Mouse (Mus musculus) midbrain, embryonic 15.5 days (tissue): ENCODE results near the gene Lpin3. TPM values are rescaled to one million over a fixed set of nuclear protein-coding genes. Genes with fewer than 3 reads are reported as not detected.

Source experiments
- ATAC-seq: fragments of 200-750 bp; cut with Nextera tagmentation; replicated peaks from 2 replicates; pipeline ENCODE4 v1.8.0; 2017; ENCODE audit warnings: moderate TSS enrichment
- H3K27ac ChIP-seq: fragments of 300-500 bp; sonication (generic); 2 replicates; pipeline ENCODE4 v1.5.1; 2015; ENCODE audit warnings: mild to moderate bottlenecking, inconsistent platforms
- H3K27me3 ChIP-seq: fragments of 300-500 bp; sonication (generic); replicated peaks from 2 replicates; pipeline ENCODE4 v1.6.1; 2015; ENCODE audit warnings: inconsistent platforms
- H3K36me3 ChIP-seq: fragments of 300-500 bp; sonication (generic); replicated peaks from 2 replicates; pipeline ENCODE4 v1.6.1; 2015; ENCODE audit warnings: inconsistent platforms
- H3K4me1 ChIP-seq: fragments of 300-500 bp; sonication (generic); 2 replicates; pipeline ENCODE4 v1.6.1; 2015; ENCODE audit warnings: inconsistent platforms
- H3K4me2 ChIP-seq: fragments of 300-500 bp; sonication (generic); 2 replicates; pipeline ENCODE4 v1.6.1; 2015; ENCODE audit warnings: inconsistent platforms, mild to moderate bottlenecking, moderate library complexity
- H3K4me3 ChIP-seq: fragments of 300-500 bp; sonication (generic); 2 replicates; pipeline ENCODE4 v1.5.1; 2015; ENCODE audit warnings: mild to moderate bottlenecking, inconsistent platforms
- H3K9ac ChIP-seq: fragments of 300-500 bp; sonication (generic); 2 replicates; pipeline ENCODE4 v1.6.1; 2015; ENCODE audit warnings: mild to moderate bottlenecking, inconsistent platforms
- H3K9me3 ChIP-seq: fragments of 300-500 bp; sonication (generic); 2 replicates; pipeline ENCODE4 v1.6.1; 2016; ENCODE audit warnings: inconsistent platforms
- WGBS: fragments of 180-500 bp; shearing (Covaris S2); methylation state at CpG from one replicate; pipeline ENCODE4 v1.1.7; 2015; ENCODE audit warnings: mixed read lengths; 5-methylcytosine and 5-hydroxymethylcytosine counted together
- polyA plus RNA-seq: library from polyadenylated mRNA; unstranded; fragments of >200 nt; fragmentation: Nextera tagmentation; extraction: Ambion mirVana; gene quantifications from 2 replicates; pipeline ENCODE4 v1.2.1, GENCODE M21; 2015

The Lpin3 gene
- polyA plus RNA-seq, 1 experiment from 2014 or later = 0.59 TPM

- no peak overlapping the region for H3K9ac ChIP-seq
- no peak overlapping the region for H3K4me3 ChIP-seq
- H3K36me3 ChIP-seq = no peaks in the 10 kb centered on the region
- ATAC-seq = no peak
- no peak overlapping the region for H3K4me2 ChIP-seq
- no peaks in the 10 kb centered on the region for H3K9me3 ChIP-seq
- WGBS = 85% methylated on average over 3 of the region's 3 CpGs
- peaks cover 3% of the 10 kb centered on the region for H3K4me1 ChIP-seq
- H3K27me3 ChIP-seq = peaks cover 19% of the 10 kb centered on the region
- no peak overlapping the region for H3K27ac ChIP-seq
Observed at GRCm38 (mm10) chr2:160917313-160917712, 36.8 kb downstream of the Lpin3 start.

GRCm38 (mm10) chr2:160918154-160918929 is 37.9 kb downstream of the Lpin3 start:
- WGBS = 42% methylated on average over 8 of the region's 8 CpGs
- H3K36me3 ChIP-seq = no peaks in the 10 kb centered on the region
- H3K27me3 ChIP-seq = peaks cover 9% of the 10 kb centered on the region; the same call in 1 of the 2 replicates
- no peak overlapping the region for H3K4me2 ChIP-seq
- no peak overlapping the region for H3K9ac ChIP-seq
- no peaks in the 10 kb centered on the region for H3K9me3 ChIP-seq
- no peak overlapping the region for H3K4me3 ChIP-seq
- no peak; the same call in 1 of the 2 replicates for ATAC-seq
- H3K27ac ChIP-seq = no peak overlapping the region
- H3K4me1 ChIP-seq = no peaks in the 10 kb centered on the region

GRCm38 (mm10) chr2:160918930-160919215 is 38.4 kb downstream of the Lpin3 start:
- H3K9me3 ChIP-seq = no peaks in the 10 kb centered on the region
- no peak overlapping the region for H3K27ac ChIP-seq
- 0 out of 2 replicates have a peak, but pooled peaks have one; percentile 14 for ATAC-seq
- WGBS = 74% methylated on average over 2 of the region's 2 CpGs
- H3K4me3 ChIP-seq = no peak overlapping the region
- peaks cover 9% of the 10 kb centered on the region; the same call in 1 of the 2 replicates for H3K27me3 ChIP-seq
- no peak overlapping the region for H3K9ac ChIP-seq
- no peak overlapping the region for H3K4me2 ChIP-seq
- no peaks in the 10 kb centered on the region for H3K36me3 ChIP-seq
- H3K4me1 ChIP-seq = no peaks in the 10 kb centered on the region

GRCm38 (mm10) chr2:160921285-160921684 is 40.8 kb downstream of the Lpin3 start:
- Histone ChIP-seq H3K27me3 (no peaks in the 10 kb centered on the region), H3K4me1 (no peaks in the 10 kb centered on the region), H3K9ac (no peak overlapping the region), H3K4me3 (no peak overlapping the region), H3K36me3 (no peaks in the 10 kb centered on the region), H3K27ac (no peak overlapping the region), H3K9me3 (no peaks in the 10 kb centered on the region), H3K4me2 (no peak overlapping the region)
- no peak for ATAC-seq
- 90% methylated on average over 3 of the region's 7 CpGs for WGBS

- ATAC-seq = no peak
- H3K9ac ChIP-seq = no peak overlapping the region
- WGBS = 63% methylated on average over 9 of the region's 9 CpGs
- H3K27me3 ChIP-seq = no peaks in the 10 kb centered on the region
- no peak overlapping the region for H3K4me2 ChIP-seq
- no peaks in the 10 kb centered on the region for H3K36me3 ChIP-seq
- no peaks in the 10 kb centered on the region for H3K4me1 ChIP-seq
- no peak overlapping the region for H3K27ac ChIP-seq
- H3K9me3 ChIP-seq = no peaks in the 10 kb centered on the region
- H3K4me3 ChIP-seq = no peak overlapping the region
Observed at GRCm38 (mm10) chr2:160925203-160925602, 44.7 kb downstream of the Lpin3 start.

GRCm38 (mm10) chr2:160931378-160931777 is 50.9 kb downstream of the Lpin3 start:
- no peaks in the 10 kb centered on the region for H3K4me1 ChIP-seq
- no peak overlapping the region for H3K4me2 ChIP-seq
- no peak for ATAC-seq
- no peaks in the 10 kb centered on the region for H3K36me3 ChIP-seq
- H3K27me3 ChIP-seq = no peaks in the 10 kb centered on the region
- H3K9ac ChIP-seq = no peak overlapping the region
- no peak overlapping the region for H3K4me3 ChIP-seq
- no peaks in the 10 kb centered on the region for H3K9me3 ChIP-seq
- no peak overlapping the region for H3K27ac ChIP-seq
- WGBS = 94% methylated on average over 5 of the region's 5 CpGs

- no peak for ATAC-seq
- Histone ChIP-seq H3K4me1 (no peaks in the 10 kb centered on the region), H3K36me3 (no peaks in the 10 kb centered on the region), H3K4me2 (no peak overlapping the region), H3K27ac (no peak overlapping the region), H3K4me3 (no peak overlapping the region), H3K9me3 (no peaks in the 10 kb centered on the region), H3K27me3 (no peaks in the 10 kb centered on the region), H3K9ac (no peak overlapping the region)
- WGBS = 83% methylated on average over 8 of the region's 8 CpGs
Observed at GRCm38 (mm10) chr2:160932325-160932724, 51.9 kb downstream of the Lpin3 start.

- Histone ChIP-seq H3K36me3 (no peaks in the 10 kb centered on the region), H3K9ac (no peak overlapping the region), H3K9me3 (no peaks in the 10 kb centered on the region), H3K4me2 (no peak overlapping the region), H3K27ac (no peak overlapping the region), H3K4me1 (no peaks in the 10 kb centered on the region), H3K27me3 (no peaks in the 10 kb centered on the region), H3K4me3 (no peak overlapping the region)
- WGBS = 90% methylated on average over 3 of the region's 3 CpGs
- no peak for ATAC-seq
Observed at GRCm38 (mm10) chr2:160932981-160933380, 52.5 kb downstream of the Lpin3 start.

- H3K4me3 ChIP-seq = no peak overlapping the region
- H3K4me2 ChIP-seq = no peak overlapping the region
- H3K27ac ChIP-seq = no peak overlapping the region
- no peaks in the 10 kb centered on the region for H3K9me3 ChIP-seq
- no peaks in the 10 kb centered on the region for H3K27me3 ChIP-seq
- H3K36me3 ChIP-seq = no peaks in the 10 kb centered on the region
- no peak for ATAC-seq
- no peaks in the 10 kb centered on the region for H3K4me1 ChIP-seq
- no peak overlapping the region for H3K9ac ChIP-seq
- WGBS = 71% methylated on average over 5 of the region's 5 CpGs
Observed at GRCm38 (mm10) chr2:160933890-160934289, 53.4 kb downstream of the Lpin3 start.

GRCm38 (mm10) chr2:160934451-160934850 is 54.0 kb downstream of the Lpin3 start:
- ATAC-seq = no peak
- H3K4me2 ChIP-seq = no peak overlapping the region
- H3K27ac ChIP-seq = no peak overlapping the region
- H3K9ac ChIP-seq = no peak overlapping the region
- H3K4me1 ChIP-seq = no peaks in the 10 kb centered on the region
- H3K4me3 ChIP-seq = no peak overlapping the region
- no peaks in the 10 kb centered on the region for H3K36me3 ChIP-seq
- no peaks in the 10 kb centered on the region for H3K9me3 ChIP-seq
- no peaks in the 10 kb centered on the region for H3K27me3 ChIP-seq
- 81% methylated on average over 4 of the region's 4 CpGs for WGBS

- 76% methylated on average over 17 of the region's 17 CpGs for WGBS
- Histone ChIP-seq H3K27ac (no peak overlapping the region), H3K36me3 (no peaks in the 10 kb centered on the region), H3K9me3 (no peaks in the 10 kb centered on the region), H3K4me2 (no peak overlapping the region), H3K4me3 (no peak overlapping the region), H3K9ac (no peak overlapping the region), H3K4me1 (no peaks in the 10 kb centered on the region), H3K27me3 (no peaks in the 10 kb centered on the region)
- no peak for ATAC-seq
Observed at GRCm38 (mm10) chr2:160940930-160941709, 60.6 kb downstream of the Lpin3 start.

- no peak overlapping the region for H3K9ac ChIP-seq
- H3K9me3 ChIP-seq = no peaks in the 10 kb centered on the region
- H3K27me3 ChIP-seq = no peaks in the 10 kb centered on the region
- H3K4me2 ChIP-seq = no peak overlapping the region
- ATAC-seq = no peak
- no peak overlapping the region for H3K4me3 ChIP-seq
- H3K4me1 ChIP-seq = no peaks in the 10 kb centered on the region
- 60% methylated on average over 3 of the region's 3 CpGs for WGBS
- H3K27ac ChIP-seq = no peak overlapping the region
- H3K36me3 ChIP-seq = no peaks in the 10 kb centered on the region
Observed at GRCm38 (mm10) chr2:160942443-160942842, 62.0 kb downstream of the Lpin3 start.

- Histone ChIP-seq H3K27me3 (no peaks in the 10 kb centered on the region), H3K4me3 (no peak overlapping the region), H3K27ac (no peak overlapping the region), H3K4me1 (no peaks in the 10 kb centered on the region; the same call in 1 of the 2 replicates), H3K4me2 (no peak overlapping the region), H3K9ac (no peak overlapping the region), H3K36me3 (peaks cover 46% of the 10 kb centered on the region), H3K9me3 (no peaks in the 10 kb centered on the region)
- 82% methylated on average over 4 of the region's 4 CpGs for WGBS
- ATAC-seq = no peak
Observed at GRCm38 (mm10) chr2:160951595-160951994, 71.1 kb downstream of the Lpin3 start.
